Mouse (Mus musculus): Measurements from ENCODE around the gene Ccdc57.

GRCm38 (mm10) chr11:120822321-120822720, 110.4 kb downstream of the Ccdc57 start:
- TF ChIP-seq CTCF (IDR thresholded peaks at IDR 0.05; ENCODE audit: control insufficient read depth, insufficient read depth, insufficient replicate concordance, low read depth, low read length): no peak
- no peak for TF ChIP-seq POLR2A (IDR thresholded peaks at IDR 0.05; ENCODE audit: control insufficient read depth, low read depth, low read length)
